ENCODE assay signal across 2 mouse cellular contexts in the genomic region with DNA sequence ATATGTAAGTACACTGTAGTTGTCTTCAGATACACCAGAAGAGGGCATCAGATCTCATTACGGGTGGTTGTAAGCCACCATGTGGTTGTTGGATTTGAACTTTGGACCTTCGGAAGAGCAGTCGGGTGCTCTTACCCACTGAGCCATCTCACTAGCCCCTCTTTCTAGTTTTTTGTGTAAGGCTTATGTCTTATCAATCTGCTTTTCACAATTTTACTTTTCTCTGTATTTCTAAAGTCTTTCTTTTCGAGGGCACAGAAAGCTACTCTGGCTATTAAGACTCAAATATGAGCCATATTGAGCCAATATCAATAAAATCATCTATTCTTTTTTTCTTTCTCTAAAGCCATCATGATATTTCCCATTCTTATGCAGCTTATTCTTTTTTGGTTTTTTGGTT. TPM values are rescaled to one million over a fixed set of nuclear protein-coding genes. Genes with fewer than 3 reads are reported as not detected.
"Had no signal": no experiment of that assay in that cellular context is flagged by ENCODE, and none has a peak within 500 bp of the region (broad histone marks: within the 10 kb centered on the region; RNA-seq: fewer than 3 reads in every experiment).

No protein-coding gene starts in this region.

RNA-seq across cellular contexts. Expression of gene Hspa1l, which starts 22.7 kb away (rescaled TPM):
- total RNA-seq: common myeloid progenitor, adult 5-6 weeks; granulocyte monocyte progenitor cell, adult 5-6 weeks had no signal
